Mouse (Mus musculus) embryonic stem cell, embryonic (primary cell): ENCODE data around the gene Arhgap24.

Experiments
- CTCF ChIA-PET, 4 experiments: fragments of 300-600 bp in 2 of 4; fragments of 350-600 bp in 2 of 4; sonication (Branson Sonifier 250); formaldehyde crosslinking; loops; one replicate each; lab custom pipeline; 2022; ENCODE audit warnings: inconsistent platforms in 2 of 4; lab: Charles Lee
- POLR2A ChIA-PET, 4 experiments: fragments of 300-600 bp in 2 of 4; fragments of 350-600 bp in 2 of 4; sonication (Branson Sonifier 250); formaldehyde crosslinking; loops; one replicate each; lab custom pipeline; 2022; ENCODE audit warnings: antibody characterized with exemption in 4 of 4, inconsistent platforms in 1 of 4; lab: Charles Lee

The Arhgap24 gene

GRCm38 (mm10) chr5:102705170-102705569 lies 224.0 kb downstream of the Arhgap24 start:
- ChIA-PET POLR2A (no interaction called here), CTCF (no interaction called here)

GRCm38 (mm10) chr5:102710336-102710735 lies 229.1 kb downstream of the Arhgap24 start:
- CTCF ChIA-PET: no interaction called here
- POLR2A ChIA-PET: interaction anchor here in 1 of 4 experiments (0.6 kb wide), 2 partner anchors 117 to 119 kb away, joined by 3 read pairs; no protein-coding TSS in a partner anchor

- ChIA-PET POLR2A (no interaction called here), CTCF (interaction anchor here in 1 of 4 experiments (0.5 to 0.8 kb wide), 2 partner anchors 935 to 1354 kb away, joined by 3 read pairs; no protein-coding TSS in a partner anchor)
These were observed 238.3 kb downstream of the Arhgap24 start for GRCm38 (mm10) chr5:102719368-102719972.

- POLR2A ChIA-PET: no interaction called here
These were observed 242.4 kb downstream of the Arhgap24 start for GRCm38 (mm10) chr5:102723558-102723957.

GRCm38 (mm10) chr5:102724813-102725348 lies 243.7 kb downstream of the Arhgap24 start:
- CTCF ChIA-PET: no interaction called here
- POLR2A ChIA-PET: no interaction called here

More at GRCm38 (mm10) chr5:102723558-102723957, 242.4 kb downstream of the Arhgap24 start:
- CTCF ChIA-PET: interaction anchor here in 1 of 4 experiments (0.6 kb wide), 1 partner anchor 67 kb away, joined by 3 read pairs; no protein-coding TSS in a partner anchor

- CTCF ChIA-PET: no interaction called here
- POLR2A ChIA-PET: no interaction called here
These were observed 244.2 kb downstream of the Arhgap24 start for GRCm38 (mm10) chr5:102725365-102725764.

- POLR2A ChIA-PET: no interaction called here
- CTCF ChIA-PET: no interaction called here
These were observed 245.8 kb downstream of the Arhgap24 start for GRCm38 (mm10) chr5:102726985-102727384.

GRCm38 (mm10) chr5:102728531-102728930 lies 247.3 kb downstream of the Arhgap24 start:
- POLR2A ChIA-PET: no interaction called here
- CTCF ChIA-PET: interaction anchor here in 1 of 4 experiments (0.6 kb wide), 2 partner anchors 9 to 1330 kb away, joined by 4 to 8 read pairs; no protein-coding TSS in a partner anchor

- ChIA-PET POLR2A (no interaction called here), CTCF (no interaction called here)
These were observed 248.3 kb downstream of the Arhgap24 start for GRCm38 (mm10) chr5:102729476-102729875.

- POLR2A ChIA-PET: no interaction called here
- CTCF ChIA-PET: no interaction called here
These were observed 254.9 kb downstream of the Arhgap24 start for GRCm38 (mm10) chr5:102736131-102736530.

GRCm38 (mm10) chr5:102742554-102743255 lies 261.5 kb downstream of the Arhgap24 start:
- ChIA-PET CTCF (no interaction called here), POLR2A (no interaction called here)

GRCm38 (mm10) chr5:102743436-102743835 lies 262.2 kb downstream of the Arhgap24 start:
- ChIA-PET CTCF (no interaction called here), POLR2A (interaction anchor here in 1 of 4 experiments (0.7 kb wide), 1 partner anchor 1771 kb away, joined by 3 read pairs; no protein-coding TSS in a partner anchor)

GRCm38 (mm10) chr5:102744051-102744450 lies 262.9 kb downstream of the Arhgap24 start:
- CTCF ChIA-PET: no interaction called here

GRCm38 (mm10) chr5:102748146-102748545 lies 267.0 kb downstream of the Arhgap24 start:
- POLR2A ChIA-PET: no interaction called here
- CTCF ChIA-PET: interaction anchor here in 1 of 4 experiments (0.6 kb wide), 1 partner anchor 45 kb away, joined by 3 read pairs; no protein-coding TSS in a partner anchor

More at GRCm38 (mm10) chr5:102744051-102744450, 262.9 kb downstream of the Arhgap24 start:
- POLR2A ChIA-PET: interaction anchor here in 1 of 4 experiments (0.7 kb wide), 1 partner anchor 1771 kb away, joined by 3 read pairs; no protein-coding TSS in a partner anchor

GRCm38 (mm10) chr5:102749020-102749419 lies 267.8 kb downstream of the Arhgap24 start:
- CTCF ChIA-PET: no interaction called here
- POLR2A ChIA-PET: no interaction called here

GRCm38 (mm10) chr5:102750674-102751073 lies 269.5 kb downstream of the Arhgap24 start:
- CTCF ChIA-PET: no interaction called here
- POLR2A ChIA-PET: no interaction called here

- ChIA-PET POLR2A (no interaction called here), CTCF (no interaction called here)
These were observed 270.6 kb downstream of the Arhgap24 start for GRCm38 (mm10) chr5:102751661-102752307.

GRCm38 (mm10) chr5:102752308-102752663 lies 271.1 kb downstream of the Arhgap24 start:
- ChIA-PET CTCF (no interaction called here), POLR2A (no interaction called here)

- ChIA-PET CTCF (no interaction called here), POLR2A (no interaction called here)
These were observed 275.8 kb downstream of the Arhgap24 start for GRCm38 (mm10) chr5:102757040-102757439.

GRCm38 (mm10) chr5:102765694-102766093 lies 284.5 kb downstream of the Arhgap24 start:
- ChIA-PET POLR2A (no interaction called here), CTCF (no interaction called here)
